Mouse (Mus musculus): ENCODE data around the gene Bag3. TPM values are rescaled to one million over a fixed set of nuclear protein-coding genes. Genes with fewer than 3 reads are reported as not detected.
A peak's percentile ranks its signal among the peaks of the same experiment; 100 is the strongest.

Gene Bag3
- polyA plus RNA-seq, 1 experiment from 2014 or later = 3.7 TPM

DNA sequence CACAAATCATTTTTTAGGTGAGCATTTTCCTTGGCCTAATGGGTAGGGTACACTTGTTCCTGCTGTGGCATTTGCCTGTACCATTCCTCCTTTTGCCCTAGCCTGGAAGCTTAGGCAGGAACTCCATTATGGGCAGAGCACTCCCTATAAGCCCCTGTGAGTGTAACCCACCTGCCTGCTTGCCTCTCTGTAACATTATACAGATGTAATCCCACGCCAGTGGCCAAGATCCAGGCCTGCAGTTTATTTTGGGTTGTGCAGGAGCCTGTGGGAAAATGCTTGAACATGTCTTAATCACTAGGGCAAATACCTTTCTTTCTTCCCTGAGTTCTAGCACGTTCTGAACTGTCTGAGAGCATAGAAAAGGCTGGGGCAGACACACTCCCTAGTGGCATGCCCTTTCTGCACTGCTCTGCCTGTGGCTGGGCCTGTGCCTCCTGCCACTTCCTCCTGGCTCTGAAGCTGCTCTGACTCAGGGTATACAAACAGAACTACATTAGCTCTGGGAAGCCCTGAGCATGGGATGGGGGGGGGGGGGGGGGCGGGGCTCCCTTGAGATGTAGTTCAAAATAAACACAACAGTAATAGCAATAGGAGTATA is 29.8 kb downstream of the Bag3 start:
- ATAC-seq (no peak), DNase-seq (no peak)
- Histone ChIP-seq H3K4me2 (ENCODE audit: low read depth, low read length) (no peak overlapping the region), H3K27me3 (ENCODE audit: insufficient read depth, low read length) (no peaks in the 10 kb centered on the region), H3K9ac (replicated peaks) (no peak overlapping the region), H3K9me3 (ENCODE audit: low read length) (no peaks in the 10 kb centered on the region), H3K4me1 (ENCODE audit: insufficient read depth) (no peaks in the 10 kb centered on the region), H3K4me3 (ENCODE audit: low read depth, low read length) (no peak overlapping the region), H3K27ac (ENCODE audit: low read depth) (no peak overlapping the region), H3K36me3 (replicated peaks; ENCODE audit: insufficient read depth, low read length) (no peaks in the 10 kb centered on the region)
- WGBS (ENCODE audit: insufficient replicate concordance) = 39% methylated on average over 3 of the region's 3 CpGs
- TF ChIP-seq EP300 (IDR thresholded peaks at IDR 0.05; ENCODE audit: low read depth) (no peak), CTCF (IDR thresholded peaks at IDR 0.05; ENCODE audit: low read depth) (no peak)

DNA sequence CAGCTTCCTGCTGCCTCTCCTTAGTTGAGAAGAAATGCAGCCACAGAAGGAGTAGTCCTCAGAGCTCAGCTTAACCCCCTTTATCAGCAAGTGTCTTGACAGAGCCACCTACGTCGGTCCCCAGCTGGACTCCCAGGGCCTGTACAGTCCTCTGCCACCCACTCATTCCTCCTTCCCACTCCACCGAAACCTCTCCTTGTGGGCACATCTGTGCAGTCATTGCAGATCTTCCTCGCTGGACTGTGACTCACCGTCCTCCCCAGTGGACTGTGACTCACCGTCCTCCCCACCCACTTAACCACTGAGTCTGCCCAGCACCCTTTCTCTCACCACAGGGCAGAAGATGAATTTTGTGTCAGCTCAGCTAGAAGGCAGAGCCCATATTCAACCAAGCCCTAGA is 31.1 kb downstream of the Bag3 start:
- Histone ChIP-seq H3K4me1 (ENCODE audit: insufficient read depth) (no peaks in the 10 kb centered on the region), H3K27ac (ENCODE audit: low read depth) (no peak overlapping the region), H3K4me3 (ENCODE audit: low read depth, low read length) (no peak overlapping the region), H3K27me3 (ENCODE audit: insufficient read depth, low read length) (no peaks in the 10 kb centered on the region), H3K4me2 (ENCODE audit: low read depth, low read length) (no peak overlapping the region), H3K36me3 (replicated peaks; ENCODE audit: insufficient read depth, low read length) (no peaks in the 10 kb centered on the region), H3K9me3 (ENCODE audit: low read length) (no peaks in the 10 kb centered on the region), H3K9ac (replicated peaks) (no peak overlapping the region)
- ATAC-seq (no peak), DNase-seq (no peak)
- 55% methylated on average over 6 of the region's 6 CpGs for WGBS (ENCODE audit: insufficient replicate concordance)
- TF ChIP-seq EP300 (IDR thresholded peaks at IDR 0.05; ENCODE audit: low read depth) = no peak
- no peak for TF ChIP-seq CTCF (IDR thresholded peaks at IDR 0.05; ENCODE audit: low read depth)

- H3K4me3 ChIP-seq (ENCODE audit: low read depth, low read length) = no peak overlapping the region
- WGBS (ENCODE audit: insufficient replicate concordance) = 76% methylated on average over 5 of the region's 5 CpGs
- H3K4me1 ChIP-seq (ENCODE audit: insufficient read depth) = no peaks in the 10 kb centered on the region
- H3K9me3 ChIP-seq (ENCODE audit: low read length) = no peaks in the 10 kb centered on the region
- no peak overlapping the region for H3K27ac ChIP-seq (ENCODE audit: low read depth)
- H3K27me3 ChIP-seq (ENCODE audit: insufficient read depth, low read length) = no peaks in the 10 kb centered on the region
- ATAC-seq (no peak), DNase-seq (no peak)
- TF ChIP-seq CTCF (IDR thresholded peaks at IDR 0.05; ENCODE audit: low read depth) (no peak), EP300 (IDR thresholded peaks at IDR 0.05; ENCODE audit: low read depth) (no peak)
- no peak overlapping the region for H3K4me2 ChIP-seq (ENCODE audit: low read depth, low read length)
- no peak overlapping the region for H3K9ac ChIP-seq (replicated peaks)
- H3K36me3 ChIP-seq (replicated peaks; ENCODE audit: insufficient read depth, low read length) = no peaks in the 10 kb centered on the region
Observed at GRCm38 (mm10) chr7:128555141-128555750, 31.8 kb downstream of the Bag3 start.

DNA sequence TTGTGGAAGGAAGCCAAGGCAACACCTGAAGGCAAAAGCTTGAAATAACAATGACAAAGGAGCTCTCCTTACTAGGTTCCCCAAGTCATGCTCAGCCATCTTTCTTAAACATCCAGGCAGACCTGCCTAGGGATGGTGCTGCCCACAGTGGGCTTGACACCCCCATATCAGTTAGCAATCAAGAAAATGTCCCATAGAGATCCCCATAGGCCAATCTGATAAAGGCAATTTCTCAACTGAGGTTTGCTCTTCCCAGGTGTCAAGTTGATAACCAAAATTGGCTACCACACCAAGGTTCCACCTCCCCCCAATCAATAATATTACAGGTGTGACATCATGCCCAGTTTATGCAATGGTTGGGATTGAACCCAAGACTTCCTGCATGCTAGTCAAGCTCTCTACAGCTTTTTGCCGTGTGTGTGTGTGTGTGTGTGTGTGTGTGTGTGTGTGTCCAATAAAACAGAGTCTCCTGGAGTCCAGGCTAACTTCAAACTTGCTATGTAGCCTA is 33.6 kb downstream of the Bag3 start:
- ATAC-seq = no peak
- H3K27me3 ChIP-seq (ENCODE audit: insufficient read depth, low read length) = no peaks in the 10 kb centered on the region
- DNase-seq = no peak
- no peaks in the 10 kb centered on the region for H3K9me3 ChIP-seq (ENCODE audit: low read length)
- no peak overlapping the region for H3K27ac ChIP-seq (ENCODE audit: low read depth)
- TF ChIP-seq EP300 (IDR thresholded peaks at IDR 0.05; ENCODE audit: low read depth) (no peak), CTCF (IDR thresholded peaks at IDR 0.05; ENCODE audit: low read depth) (no peak)
- H3K4me3 ChIP-seq (ENCODE audit: low read depth, low read length) = no peak overlapping the region
- H3K4me1 ChIP-seq (ENCODE audit: insufficient read depth) = no peaks in the 10 kb centered on the region
- no peak overlapping the region for H3K4me2 ChIP-seq (ENCODE audit: low read depth, low read length)
- H3K36me3 ChIP-seq (replicated peaks; ENCODE audit: insufficient read depth, low read length) = no peaks in the 10 kb centered on the region
- H3K9ac ChIP-seq (replicated peaks) = no peak overlapping the region
- WGBS (ENCODE audit: insufficient replicate concordance) = 79% methylated on average over 1 of the region's 1 CpGs

GRCm38 (mm10) chr7:128563373-128563772 is 40.0 kb downstream of the Bag3 start:
- Histone ChIP-seq H3K36me3 (replicated peaks; ENCODE audit: insufficient read depth, low read length) (no peaks in the 10 kb centered on the region), H3K9ac (replicated peaks) (no peak overlapping the region), H3K4me2 (ENCODE audit: low read depth, low read length) (no peak overlapping the region), H3K4me1 (ENCODE audit: insufficient read depth) (no peaks in the 10 kb centered on the region; the same call in 1 of the 2 replicates), H3K9me3 (ENCODE audit: low read length) (no peaks in the 10 kb centered on the region), H3K4me3 (ENCODE audit: low read depth, low read length) (no peak overlapping the region), H3K27me3 (ENCODE audit: insufficient read depth, low read length) (no peaks in the 10 kb centered on the region), H3K27ac (ENCODE audit: low read depth) (no peak overlapping the region)
- peak; percentile 42 for DNase-seq
- ATAC-seq = no peak
- WGBS (ENCODE audit: insufficient replicate concordance) = 29% methylated on average over 4 of the region's 4 CpGs
- TF ChIP-seq CTCF (IDR thresholded peaks at IDR 0.05; ENCODE audit: low read depth) (peak; percentile 70), EP300 (IDR thresholded peaks at IDR 0.05; ENCODE audit: low read depth) (no peak)

GRCm38 (mm10) chr7:128566311-128566710 is 42.9 kb downstream of the Bag3 start:
- ATAC-seq = no peak
- Histone ChIP-seq H3K4me3 (ENCODE audit: low read depth, low read length) (no peak overlapping the region), H3K36me3 (replicated peaks; ENCODE audit: insufficient read depth, low read length) (no peaks in the 10 kb centered on the region), H3K27me3 (ENCODE audit: insufficient read depth, low read length) (no peaks in the 10 kb centered on the region), H3K4me2 (ENCODE audit: low read depth, low read length) (no peak overlapping the region), H3K9ac (replicated peaks) (no peak overlapping the region), H3K9me3 (ENCODE audit: low read length) (no peaks in the 10 kb centered on the region), H3K27ac (ENCODE audit: low read depth) (no peak overlapping the region), H3K4me1 (ENCODE audit: insufficient read depth) (peaks cover 4% of the 10 kb centered on the region; the same call in 1 of the 2 replicates)
- no peak for DNase-seq
- WGBS (ENCODE audit: insufficient replicate concordance) = 77% methylated on average over 6 of the region's 7 CpGs
- no peak for TF ChIP-seq EP300 (IDR thresholded peaks at IDR 0.05; ENCODE audit: low read depth)
- TF ChIP-seq CTCF (IDR thresholded peaks at IDR 0.05; ENCODE audit: low read depth) = no peak

Measured in liver, postnatal 0 days (tissue).